Mouse (Mus musculus) mouse embryonic stem cell (cell line): ENCODE data around the gene Mpped2.

Source experiments
- in situ Hi-C, 2 experiments: fragments of 300-500 bp; cut with MboI; formaldehyde crosslinking; loops; 1 replicate in 1 of 2; 3 replicates in 1 of 2; pipeline ENCODE4 v1.14.3; 2019 to 2020; ENCODE audit warnings: low sequenced_read_pairs in 2 of 2, low pct_unique_long_range_greater_than_20kb in 1 of 2, mixed read lengths in 1 of 2; ENCODE audit not compliant: unreplicated experiment in 1 of 2

Mpped2 gene

DNA sequence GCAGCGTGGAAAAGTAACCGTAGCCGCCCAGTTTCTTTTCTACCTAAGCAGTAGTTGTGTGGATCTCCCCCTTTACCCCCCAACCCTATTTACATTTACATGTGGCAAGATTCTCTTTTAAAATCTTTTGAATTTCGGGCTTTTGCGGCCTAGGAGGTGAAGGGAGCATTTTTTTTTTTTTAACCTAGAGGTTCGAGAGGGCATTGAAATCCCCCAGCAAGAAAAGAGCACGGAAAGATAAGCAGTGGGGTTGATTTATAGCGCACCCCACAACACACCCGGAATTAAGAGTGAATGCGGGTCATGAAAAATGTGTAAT lies 1.5 kb downstream of the Mpped2 start:
- in situ Hi-C loops: loop anchor here (25.0 kb wide), 1 partner anchor 268 kb away; the partner anchor contains the start of gene Arl14ep (in 2 of the 2)

- in situ Hi-C loops: loop anchor here (25.0 kb wide), 1 partner anchor 267 kb away; the partner anchor contains the start of gene Arl14ep (in 2 of the 2)
These were observed 2.0 kb downstream of the Mpped2 start for GRCm38 (mm10) chr2:106694886-106695733.

DNA sequence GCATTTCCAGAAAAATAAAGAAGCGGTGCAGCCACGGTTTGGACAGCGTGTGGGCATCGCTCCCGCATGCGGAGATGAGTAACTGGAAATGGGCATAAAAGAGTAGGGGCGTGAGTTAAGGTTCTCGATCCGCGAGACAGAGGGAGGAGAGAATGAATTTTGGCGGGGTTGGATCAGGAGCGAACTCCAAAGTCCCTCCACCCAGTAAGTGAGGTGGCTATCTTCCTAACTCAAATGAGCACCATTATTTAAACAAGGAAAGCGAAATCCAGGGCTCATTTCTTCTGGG lies 2.6 kb downstream of the Mpped2 start:
- in situ Hi-C loops: loop anchor here (25.0 kb wide), 1 partner anchor 267 kb away; the partner anchor contains the start of gene Arl14ep (in 2 of the 2)

DNA sequence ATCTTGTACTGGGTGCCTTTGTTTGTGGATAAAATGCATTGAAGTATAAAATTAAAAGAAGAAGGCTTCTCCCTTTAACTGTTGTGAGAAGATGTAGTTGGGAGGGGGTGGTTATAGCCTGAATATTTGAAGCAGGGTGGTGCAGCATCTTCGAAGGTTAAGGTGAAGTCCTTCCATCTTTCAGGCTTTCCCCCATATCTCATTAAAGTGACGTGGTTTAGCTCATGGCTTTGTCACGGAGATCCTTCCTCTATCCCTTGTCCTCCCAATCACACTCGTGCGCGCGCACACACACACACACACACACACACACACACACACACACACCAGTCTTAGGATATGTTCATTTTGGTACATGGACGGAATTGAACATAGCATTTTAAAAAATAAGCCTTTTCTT lies 3.3 kb downstream of the Mpped2 start:
- in situ Hi-C loops: loop anchor here (25.0 kb wide), 1 partner anchor 266 kb away; the partner anchor contains the start of gene Arl14ep (in 2 of the 2)

GRCm38 (mm10) chr2:106705664-106706063 lies 12.6 kb downstream of the Mpped2 start:
- in situ Hi-C loops: no loop called here

DNA sequence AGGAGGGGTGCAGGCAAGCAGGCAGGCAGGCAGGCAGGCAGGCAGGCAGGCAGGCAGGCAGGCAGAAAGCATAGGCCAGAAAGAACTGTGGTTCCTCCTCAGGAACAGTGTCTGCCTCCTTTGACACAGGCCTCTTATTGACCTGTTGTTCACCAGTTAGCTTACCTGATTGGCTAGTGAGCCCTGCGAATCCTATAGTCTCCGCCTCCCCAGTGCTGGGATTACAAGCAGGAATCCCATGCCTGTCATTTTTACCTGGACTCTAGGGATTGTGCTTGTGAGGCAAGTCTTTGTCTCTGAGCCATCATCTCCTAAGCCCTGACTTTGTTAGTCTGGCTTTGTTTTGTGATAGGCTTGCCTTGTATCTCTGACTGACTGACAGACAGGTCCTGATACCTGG lies 14.1 kb downstream of the Mpped2 start:
- in situ Hi-C loops: no loop called here

- in situ Hi-C loops: no loop called here
These were observed 17.9 kb downstream of the Mpped2 start for GRCm38 (mm10) chr2:106710862-106711477.

- in situ Hi-C loops: no loop called here
These were observed 18.4 kb downstream of the Mpped2 start for GRCm38 (mm10) chr2:106711506-106711905.

GRCm38 (mm10) chr2:106713151-106713550 lies 20.1 kb downstream of the Mpped2 start:
- in situ Hi-C loops: no loop called here

- in situ Hi-C loops: no loop called here
These were observed 22.8 kb downstream of the Mpped2 start for GRCm38 (mm10) chr2:106715674-106716364.

DNA sequence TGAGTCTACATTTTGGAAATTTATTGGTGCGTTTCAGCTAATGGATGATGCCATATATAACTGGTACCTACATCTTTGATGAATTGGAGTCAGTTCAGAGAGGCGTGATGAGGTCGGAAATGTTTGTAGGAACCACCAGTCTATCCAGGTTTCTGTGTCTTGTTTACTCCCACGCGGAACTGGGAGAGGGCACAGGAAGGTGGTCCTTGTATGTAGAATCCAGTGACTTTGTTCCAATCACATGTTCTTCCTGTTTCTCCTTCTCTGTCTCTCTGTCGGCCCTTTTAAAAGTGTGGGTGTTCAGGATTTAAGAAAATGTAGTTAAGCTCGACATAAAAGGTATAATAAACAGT lies 23.3 kb downstream of the Mpped2 start:
- in situ Hi-C loops: no loop called here

DNA sequence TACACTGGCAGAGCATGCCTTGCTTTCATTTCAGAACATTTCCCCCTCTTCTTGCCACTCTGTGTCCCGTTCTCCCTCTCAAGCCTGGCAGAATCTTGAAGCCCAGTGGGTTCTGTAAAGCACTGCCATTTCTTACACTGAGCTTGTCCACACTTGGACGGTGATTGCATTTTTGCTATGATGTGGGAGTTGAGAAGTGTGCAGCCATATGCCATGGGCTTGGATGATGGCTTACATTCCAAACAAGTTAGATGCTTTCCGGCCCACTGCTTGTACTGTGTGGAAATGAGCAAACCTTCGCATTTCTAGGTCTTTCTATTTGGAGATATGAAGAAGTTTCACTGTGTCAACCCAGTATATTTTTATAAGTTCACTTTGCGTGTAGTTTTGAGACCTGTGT lies 25.8 kb downstream of the Mpped2 start:
- in situ Hi-C loops: no loop called here

DNA sequence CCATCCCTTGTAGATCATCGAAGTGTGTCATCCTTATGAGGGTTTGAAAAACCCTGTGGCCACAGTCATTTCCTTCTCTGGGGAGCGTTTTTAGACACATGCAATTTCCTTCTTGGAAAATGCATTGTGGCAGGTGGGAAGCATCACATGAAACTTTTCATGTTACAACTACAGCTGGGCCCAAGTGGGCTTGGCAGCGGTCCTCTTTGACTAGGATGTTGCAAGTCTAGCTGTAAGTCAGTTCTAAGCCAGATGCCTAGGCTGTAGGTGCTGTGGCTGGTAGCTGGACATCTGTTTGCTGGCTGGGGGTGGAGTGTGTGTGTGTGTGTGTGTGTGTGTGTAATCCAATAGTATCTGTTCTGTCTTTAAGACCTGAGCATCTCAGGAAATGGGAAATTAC lies 26.4 kb downstream of the Mpped2 start:
- in situ Hi-C loops: no loop called here

GRCm38 (mm10) chr2:106720644-106721043 lies 27.6 kb downstream of the Mpped2 start:
- in situ Hi-C loops: no loop called here

DNA sequence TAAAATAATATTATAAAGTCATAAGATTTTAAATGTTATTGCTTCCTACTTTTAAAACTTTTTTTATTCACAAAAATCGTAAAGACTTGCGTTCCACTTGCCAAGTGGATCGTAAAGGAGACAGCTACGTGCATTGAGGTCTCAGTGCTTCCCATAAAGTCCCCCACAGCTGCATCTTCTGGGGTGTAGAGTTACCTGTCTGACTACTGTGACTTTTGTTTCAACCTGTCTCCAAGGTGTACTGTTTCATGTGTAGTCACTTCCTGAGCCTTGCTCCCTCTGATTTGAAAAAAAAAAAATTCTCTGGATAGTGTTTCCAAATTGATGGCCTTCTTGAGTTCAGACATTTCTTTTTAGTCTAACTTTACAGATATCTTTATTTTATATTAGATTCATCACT lies 29.0 kb downstream of the Mpped2 start:
- in situ Hi-C loops: no loop called here

- in situ Hi-C loops: no loop called here
These were observed 37.0 kb downstream of the Mpped2 start for GRCm38 (mm10) chr2:106729951-106730564.

DNA sequence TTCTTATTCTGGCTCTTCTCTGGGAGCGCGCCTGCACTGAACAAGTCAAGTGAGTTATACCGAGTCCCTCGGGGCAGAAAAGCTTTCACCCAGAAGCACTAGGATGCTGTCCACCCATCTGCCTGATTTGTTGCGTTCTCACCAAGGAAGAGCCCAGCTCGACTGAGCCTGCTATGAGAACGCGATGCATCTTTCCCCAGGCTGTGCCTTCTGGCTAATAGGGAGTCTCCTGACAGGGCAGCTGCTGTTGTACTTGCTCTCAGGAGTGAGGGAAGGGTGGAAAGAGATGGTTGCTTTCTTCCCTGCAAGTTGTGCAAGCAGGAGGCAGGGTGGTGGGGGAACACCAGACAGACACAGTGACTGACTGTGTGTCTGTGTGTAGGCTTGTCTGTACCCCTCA lies 37.5 kb downstream of the Mpped2 start:
- in situ Hi-C loops: no loop called here

DNA sequence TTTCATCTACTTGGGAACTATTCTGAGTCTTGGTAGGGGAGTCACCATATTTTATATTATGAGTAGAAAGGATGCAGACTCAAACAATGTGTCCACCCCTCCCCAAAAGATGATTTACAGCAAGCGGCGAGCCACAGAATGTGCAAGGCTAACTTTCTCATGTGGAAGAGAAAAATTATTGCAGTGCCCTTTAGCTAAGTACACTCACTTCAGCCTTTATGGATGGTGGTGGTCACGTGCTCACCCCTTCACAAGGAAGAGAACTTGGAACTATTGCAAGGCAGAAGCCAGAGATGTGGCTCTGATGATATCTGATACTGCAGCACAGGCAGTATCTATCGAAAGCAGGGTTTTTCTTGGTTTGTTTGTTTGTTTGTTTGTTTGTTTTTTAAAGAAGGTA lies 38.4 kb downstream of the Mpped2 start:
- in situ Hi-C loops: no loop called here

DNA sequence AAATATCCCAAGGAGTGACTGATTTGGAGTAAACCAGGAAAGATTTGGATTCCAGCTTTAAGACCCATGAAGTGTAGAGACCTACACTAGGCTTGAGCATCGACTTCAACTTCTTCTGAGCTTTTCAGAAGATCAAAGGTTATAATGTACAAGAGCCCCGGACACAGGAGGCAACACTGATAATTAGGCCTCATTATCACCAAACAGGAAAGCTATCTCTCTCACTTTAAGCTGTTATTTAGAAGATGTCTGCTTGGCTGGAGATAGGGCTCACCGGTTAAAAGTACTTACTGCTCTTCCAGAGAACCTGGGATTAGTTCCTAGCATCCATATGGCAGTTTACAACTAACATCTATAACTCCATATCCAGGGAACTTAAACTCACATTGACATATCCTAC lies 39.1 kb downstream of the Mpped2 start:
- in situ Hi-C loops: no loop called here
